Mouse (Mus musculus) kidney, postnatal 25 days (tissue): ENCODE measurements at regions not wholly inside any gene's neighbourhood (a gene's known extent, or its start where the extent isn't known, plus 50 kb on each side); places are given as distances from the start of the nearest gene placed in this dataset.
A peak's percentile ranks its signal among the peaks of the same experiment; 100 is the strongest.

ENCODE experiments used
- DNase-seq, 2 experiments: peaks; one replicate each; pipeline ENCODE4 v3.0.0; 2021; ENCODE audit warnings: mixed read lengths in 2 of 2

GRCm38 (mm10) chr5:64747461-64747860 is 55.7 kb upstream of the Klf3 start:
- no peak for DNase-seq

GRCm38 (mm10) chr5:64749415-64750166 is 53.6 kb upstream of the Klf3 start:
- DNase-seq, result no peak

- no peak for DNase-seq
Measured at GRCm38 (mm10) chr5:64750406-64750805, 52.8 kb upstream of the Klf3 start.

- DNase-seq, result peak in 1 of 2 experiments; percentile 48
Measured at GRCm38 (mm10) chr5:64750976-64751656, 52.1 kb upstream of the Klf3 start.

GRCm38 (mm10) chr5:64753142-64753750 is 49.9 kb upstream of the Klf3 start:
- no peak for DNase-seq
